Mouse (Mus musculus) stomach, postnatal 0 days (tissue): ENCODE data around the gene Gnb1.

ENCODE experiments used
- CTCF ChIP-seq: IDR thresholded peaks from 2 replicates; pipeline ENCODE4 v1.5.1; 2016; ENCODE audit warnings: antibody characterized with exemption, low read depth, mild to moderate bottlenecking, moderate library complexity
- EP300 ChIP-seq: optimal IDR thresholded peaks from 2 replicates; pipeline ENCODE3; 2016; ENCODE audit warnings: antibody characterized with exemption

GRCm38 (mm10) chr4:155550446-155550845 is 59.3 kb downstream of the Gnb1 start:
- no peak for TF ChIP-seq CTCF
- no peak for TF ChIP-seq EP300
